Mouse (Mus musculus): ENCODE data around the gene Cdc34. TPM values are rescaled to one million over a fixed set of nuclear protein-coding genes. Genes with fewer than 3 reads are reported as not detected.
A peak's percentile ranks its signal among the peaks of the same experiment; 100 is the strongest.
"Not testable (repeated sequence)": the region's sequence is repeated elsewhere in the genome, so short reads cannot be mapped to it uniquely, and the experiment has no call there.

Gene Cdc34
- polyA plus RNA-seq, 1 experiment from 2014 or later, result 80.5 TPM

GRCm38 (mm10) chr10:79698459-79698858, 16.5 kb downstream of the Cdc34 start:
- H3K4me1 ChIP-seq (ENCODE audit: control insufficient read depth, low read depth, low read length), result peaks cover 10% of the 10 kb centered on the region
- no peaks in the 10 kb centered on the region for H3K27me3 ChIP-seq (ENCODE audit: control insufficient read depth, insufficient read depth, low read depth, low read length)
- H3K9ac ChIP-seq (ENCODE audit: low read depth, low read length), result no peak overlapping the region
- whole genome bisulfite sequencing (ENCODE audit: insufficient replicate concordance), result 76% methylated on average over 6 of the region's 6 CpGs
- H3K4me3 ChIP-seq (ENCODE audit: low read depth, low read length), result no peak overlapping the region
- no peak for ATAC-seq (ENCODE audit: low read depth)
- H3K36me3 ChIP-seq (ENCODE audit: control insufficient read depth, insufficient read depth), result no peaks in the 10 kb centered on the region
- no peak overlapping the region for H3K27ac ChIP-seq (ENCODE audit: low read length)
- no peaks in the 10 kb centered on the region for H3K9me3 ChIP-seq (replicated peaks; ENCODE audit: control insufficient read depth, low read length)
- no peak overlapping the region for H3K4me2 ChIP-seq (ENCODE audit: low read depth, low read length)

- Histone ChIP-seq H3K27ac (ENCODE audit: low read length) (peak overlapping the region; percentile 64; the same call in 1 of the 2 replicates), H3K4me2 (ENCODE audit: low read depth, low read length) (no peak overlapping the region), H3K4me1 (ENCODE audit: control insufficient read depth, low read depth, low read length) (peaks cover 11% of the 10 kb centered on the region), H3K9me3 (replicated peaks; ENCODE audit: control insufficient read depth, low read length) (no peaks in the 10 kb centered on the region), H3K4me3 (ENCODE audit: low read depth, low read length) (no peak overlapping the region), H3K9ac (ENCODE audit: low read depth, low read length) (no peak overlapping the region), H3K36me3 (ENCODE audit: control insufficient read depth, insufficient read depth) (no peaks in the 10 kb centered on the region), H3K27me3 (ENCODE audit: control insufficient read depth, insufficient read depth, low read depth, low read length) (no peaks in the 10 kb centered on the region)
- WGBS (ENCODE audit: insufficient replicate concordance), result 41% methylated on average over 7 of the region's 7 CpGs
- no peak for ATAC-seq (ENCODE audit: low read depth)
Measured at GRCm38 (mm10) chr10:79700676-79701075, 18.7 kb downstream of the Cdc34 start.

DNA sequence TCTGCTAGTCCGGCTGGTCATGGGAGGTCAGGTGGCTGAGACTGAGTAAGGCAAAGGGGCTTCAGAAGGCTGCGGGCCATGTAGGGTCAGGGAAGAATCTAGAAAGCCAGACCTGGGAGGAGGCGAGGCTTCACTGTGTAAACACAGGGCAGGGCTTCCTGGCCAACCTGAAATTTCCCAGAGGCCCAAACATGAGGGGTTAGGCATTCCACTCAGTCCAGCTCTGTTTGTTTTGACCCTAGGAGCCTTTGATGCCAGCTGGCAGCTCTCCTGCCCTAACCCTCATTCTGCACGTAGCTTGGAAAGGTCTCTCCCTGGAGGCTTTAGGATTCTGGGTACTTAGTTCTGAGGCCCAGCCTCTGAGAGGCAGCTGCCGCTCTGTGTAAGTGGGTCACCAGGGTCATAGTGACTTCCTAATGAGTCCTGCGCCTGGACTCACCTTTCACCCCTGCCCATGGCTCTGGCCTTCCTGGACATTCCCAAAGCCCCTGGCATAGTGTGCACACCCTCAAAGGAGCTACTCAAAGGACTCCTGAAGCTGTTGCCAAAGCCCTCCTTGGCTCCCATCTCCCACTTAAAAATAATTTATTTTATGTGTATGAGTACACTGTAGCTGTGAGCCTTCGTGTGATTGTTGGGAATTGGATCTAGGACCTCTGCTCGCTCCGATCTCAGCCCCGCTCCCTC, 19.6 kb downstream of the Cdc34 start:
- Histone ChIP-seq H3K9ac (ENCODE audit: low read depth, low read length) (no peak overlapping the region), H3K27ac (ENCODE audit: low read length) (peak overlapping the region; percentile 64), H3K27me3 (ENCODE audit: control insufficient read depth, insufficient read depth, low read depth, low read length) (no peaks in the 10 kb centered on the region), H3K36me3 (ENCODE audit: control insufficient read depth, insufficient read depth) (no peaks in the 10 kb centered on the region; the same call in 1 of the 2 replicates), H3K4me1 (ENCODE audit: control insufficient read depth, low read depth, low read length) (peaks cover 17% of the 10 kb centered on the region), H3K9me3 (replicated peaks; ENCODE audit: control insufficient read depth, low read length) (no peaks in the 10 kb centered on the region), H3K4me3 (ENCODE audit: low read depth, low read length) (no peak overlapping the region), H3K4me2 (ENCODE audit: low read depth, low read length) (no peak overlapping the region)
- peak; percentile 1; the same call in 1 of the 2 replicates for ATAC-seq (ENCODE audit: low read depth)
- WGBS (ENCODE audit: insufficient replicate concordance), result 60% methylated on average over 10 of the region's 10 CpGs

DNA sequence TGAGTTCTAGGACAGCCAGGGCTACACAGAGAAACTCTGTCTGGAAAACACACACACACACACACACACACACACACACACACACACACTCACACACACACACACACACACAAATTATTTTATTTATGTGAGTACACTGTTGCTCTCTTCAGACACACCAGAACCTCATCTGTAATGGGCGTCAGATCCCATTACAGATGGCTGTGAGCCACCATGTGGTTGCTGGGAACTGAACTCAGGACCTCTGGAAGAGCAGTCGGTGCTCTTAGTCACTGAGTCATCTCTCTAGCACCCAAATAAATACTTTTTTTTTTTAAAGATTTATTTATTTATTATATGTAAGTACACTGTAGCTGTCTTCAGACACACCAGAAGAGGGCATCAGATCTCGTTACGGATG, 21.0 kb downstream of the Cdc34 start:
- WGBS (ENCODE audit: insufficient replicate concordance), result 67% methylated on average over 2 of the region's 4 CpGs
- ATAC-seq (ENCODE audit: low read depth); H3K9me3 ChIP-seq (replicated peaks; ENCODE audit: control insufficient read depth, low read length); H3K4me2 ChIP-seq (ENCODE audit: low read depth, low read length); H3K4me3 ChIP-seq (ENCODE audit: low read depth, low read length); H3K27me3 ChIP-seq (ENCODE audit: control insufficient read depth, insufficient read depth, low read depth, low read length); H3K27ac ChIP-seq (ENCODE audit: low read length); H3K9ac ChIP-seq (ENCODE audit: low read depth, low read length); H3K36me3 ChIP-seq (ENCODE audit: control insufficient read depth, insufficient read depth): not testable (repeated sequence)
- peaks cover 31% of the 10 kb centered on the region for H3K4me1 ChIP-seq (ENCODE audit: control insufficient read depth, low read depth, low read length)

DNA sequence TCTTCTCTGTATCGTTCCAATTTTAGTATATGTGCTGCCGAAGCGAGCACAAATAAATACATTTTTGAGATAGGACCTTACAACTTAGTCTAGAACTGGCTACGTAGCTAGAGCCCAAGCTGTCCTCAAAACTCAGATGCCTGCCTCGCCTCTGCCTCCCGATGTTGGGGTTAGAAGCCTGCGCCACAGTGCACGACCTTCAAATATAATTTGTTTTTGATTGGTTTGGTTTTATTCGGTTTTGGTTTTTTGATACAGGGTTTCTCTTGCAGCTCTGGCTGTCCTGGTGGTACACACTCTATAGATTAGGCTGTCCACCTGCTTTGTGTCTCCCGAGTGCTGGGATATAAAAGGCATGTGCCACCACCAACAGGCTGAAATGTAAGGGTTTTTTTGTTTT, 21.5 kb downstream of the Cdc34 start:
- peak overlapping the region; percentile 69 for H3K27ac ChIP-seq (ENCODE audit: low read length)
- no peaks in the 10 kb centered on the region for H3K27me3 ChIP-seq (ENCODE audit: control insufficient read depth, insufficient read depth, low read depth, low read length)
- H3K9ac ChIP-seq (ENCODE audit: low read depth, low read length), result peak overlapping the region; percentile 53; the same call in 1 of the 2 replicates
- peak overlapping the region; percentile 76; the same call in 1 of the 2 replicates for H3K4me3 ChIP-seq (ENCODE audit: low read depth, low read length)
- WGBS (ENCODE audit: insufficient replicate concordance), result 77% methylated on average over 10 of the region's 10 CpGs
- peaks cover 15% of the 10 kb centered on the region for H3K36me3 ChIP-seq (ENCODE audit: control insufficient read depth, insufficient read depth)
- H3K9me3 ChIP-seq (replicated peaks; ENCODE audit: control insufficient read depth, low read length), result no peaks in the 10 kb centered on the region
- ATAC-seq (ENCODE audit: low read depth), result no peak
- peaks cover 37% of the 10 kb centered on the region for H3K4me1 ChIP-seq (ENCODE audit: control insufficient read depth, low read depth, low read length)
- peak overlapping the region; percentile 71 for H3K4me2 ChIP-seq (ENCODE audit: low read depth, low read length)

- H3K27ac ChIP-seq (ENCODE audit: low read length), result peak within 1 kb of the TSS; percentile 96
- H3K27me3 ChIP-seq (ENCODE audit: control insufficient read depth, insufficient read depth, low read depth, low read length), result no peaks in the 10 kb centered on the region
- no peaks in the 10 kb centered on the region for H3K9me3 ChIP-seq (replicated peaks; ENCODE audit: control insufficient read depth, low read length)
- H3K36me3 ChIP-seq (ENCODE audit: control insufficient read depth, insufficient read depth), result peaks cover 23% of the 10 kb centered on the region
- H3K9ac ChIP-seq (ENCODE audit: low read depth, low read length), result peak within 1 kb of the TSS; percentile 89
- ATAC-seq (ENCODE audit: low read depth), result peak; percentile 91
- peaks cover 44% of the 10 kb centered on the region for H3K4me1 ChIP-seq (ENCODE audit: control insufficient read depth, low read depth, low read length)
- under 1% methylated on average over 63 of the region's 65 CpGs for WGBS (ENCODE audit: insufficient replicate concordance)
- peak within 1 kb of the TSS; percentile 92 for H3K4me2 ChIP-seq (ENCODE audit: low read depth, low read length)
- H3K4me3 ChIP-seq (ENCODE audit: low read depth, low read length), result peak within 1 kb of the TSS; percentile 76
Measured at GRCm38 (mm10) chr10:79704065-79704969, 22.3 kb downstream of the Cdc34 start, which contains the start of gene Bsg. TSS of gene Bsg (plus strand) at chr10:79704491.

DNA sequence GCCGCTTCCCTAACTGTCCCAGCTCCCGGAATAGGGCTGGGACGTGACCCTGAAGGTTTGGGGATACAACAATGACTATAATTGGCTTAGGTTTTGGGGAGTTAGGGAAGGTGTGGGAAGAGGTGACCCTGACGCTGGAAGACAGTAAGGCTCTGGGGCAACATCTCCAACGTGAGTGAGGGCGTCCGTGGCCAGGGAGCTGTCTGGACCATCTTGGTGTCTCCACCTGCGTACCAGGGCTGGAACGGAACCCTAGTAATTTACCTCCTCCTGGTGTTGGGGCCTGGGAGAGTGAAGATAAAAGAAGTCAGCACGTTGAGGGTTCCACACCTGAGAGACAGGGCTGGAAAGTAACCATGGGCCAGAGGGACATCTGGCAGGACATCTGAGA, 23.0 kb downstream of the Cdc34 start:
- Histone ChIP-seq H3K4me1 (ENCODE audit: control insufficient read depth, low read depth, low read length) (peaks cover 51% of the 10 kb centered on the region), H3K4me3 (ENCODE audit: low read depth, low read length) (peak overlapping the region; percentile 76), H3K27me3 (ENCODE audit: control insufficient read depth, insufficient read depth, low read depth, low read length) (no peaks in the 10 kb centered on the region), H3K9ac (ENCODE audit: low read depth, low read length) (peak overlapping the region; percentile 89), H3K4me2 (ENCODE audit: low read depth, low read length) (peak overlapping the region; percentile 92), H3K36me3 (ENCODE audit: control insufficient read depth, insufficient read depth) (peaks cover 30% of the 10 kb centered on the region), H3K9me3 (replicated peaks; ENCODE audit: control insufficient read depth, low read length) (no peaks in the 10 kb centered on the region), H3K27ac (ENCODE audit: low read length) (peak overlapping the region; percentile 96)
- WGBS (ENCODE audit: insufficient replicate concordance), result 2% methylated on average over 10 of the region's 10 CpGs
- ATAC-seq (ENCODE audit: low read depth), result no peak

GRCm38 (mm10) chr10:79705951-79706350, 24.0 kb downstream of the Cdc34 start:
- H3K4me3 ChIP-seq (ENCODE audit: low read depth, low read length), result peak overlapping the region; percentile 76
- no peaks in the 10 kb centered on the region for H3K27me3 ChIP-seq (ENCODE audit: control insufficient read depth, insufficient read depth, low read depth, low read length)
- peak overlapping the region; percentile 96 for H3K27ac ChIP-seq (ENCODE audit: low read length)
- H3K4me2 ChIP-seq (ENCODE audit: low read depth, low read length), result peak overlapping the region; percentile 92
- no peaks in the 10 kb centered on the region for H3K9me3 ChIP-seq (replicated peaks; ENCODE audit: control insufficient read depth, low read length)
- peaks cover 39% of the 10 kb centered on the region for H3K36me3 ChIP-seq (ENCODE audit: control insufficient read depth, insufficient read depth)
- peak; percentile 84 for ATAC-seq (ENCODE audit: low read depth)
- WGBS (ENCODE audit: insufficient replicate concordance), result 24% methylated on average over 5 of the region's 5 CpGs
- H3K9ac ChIP-seq (ENCODE audit: low read depth, low read length), result peak overlapping the region; percentile 89
- H3K4me1 ChIP-seq (ENCODE audit: control insufficient read depth, low read depth, low read length), result peaks cover 55% of the 10 kb centered on the region

Measured in liver, embryonic 16.5 days (tissue).